Mouse (Mus musculus) layer of hippocampus, adult 8-10 months (tissue): ENCODE measurements around the gene Slc26a9. TPM values are rescaled to one million over a fixed set of nuclear protein-coding genes. Genes with fewer than 3 reads are reported as not detected.
"Not testable (repeated sequence)": the region's sequence is repeated elsewhere in the genome, so short reads cannot be mapped to it uniquely, and the experiment has no call there.

Source experiments
- DNase-seq, 2 experiments: peaks; one replicate each; pipeline ENCODE4 v3.0.0; 2022; ENCODE audit warnings: low spot score in 2 of 2
- total RNA-seq, 4 experiments: library from RNA; stranded (reverse); gene quantifications; 2 replicates each; pipeline ENCODE4 v1.2.4; 2022

Gene Slc26a9
- total RNA-seq, 4 experiments from 2014 or later, result 0.07 to 0.31 (median 0.17) TPM

- DNase-seq, result peak; percentile 66 to 87
Observed at GRCm38 (mm10) chr1:131765357-131766001, 21.7 kb downstream of the Slc26a9 start.

DNA sequence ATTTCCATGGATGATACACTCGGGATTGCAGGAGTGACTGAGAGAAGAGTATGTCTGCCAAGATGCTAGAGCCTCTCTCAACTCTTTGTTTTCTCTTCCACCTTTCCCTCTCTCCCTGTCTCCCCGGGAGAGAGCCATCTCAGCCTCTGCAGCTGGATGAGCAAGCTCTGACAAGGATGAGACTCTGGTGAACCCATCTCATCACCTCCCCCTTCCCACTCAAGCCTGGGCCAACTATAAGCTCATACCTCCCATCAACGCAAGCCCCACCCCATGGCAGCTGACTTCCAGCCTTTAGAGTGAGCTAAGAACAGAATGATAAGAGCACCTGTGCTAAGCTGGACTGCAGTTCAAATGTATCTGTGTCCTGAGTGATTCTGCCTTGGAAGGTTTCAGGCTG lies 25.5 kb downstream of the Slc26a9 start:
- DNase-seq, result peak in 1 of 2 experiments; percentile 1

- peak; percentile 82 to 91 for DNase-seq
Observed at GRCm38 (mm10) chr1:131770656-131771055, 26.8 kb downstream of the Slc26a9 start.

GRCm38 (mm10) chr1:131771440-131771839 lies 27.6 kb downstream of the Slc26a9 start:
- no peak for DNase-seq

- no peak for DNase-seq
Observed at GRCm38 (mm10) chr1:131794591-131794990, 50.8 kb downstream of the Slc26a9 start.

GRCm38 (mm10) chr1:131795171-131795570 lies 51.3 kb downstream of the Slc26a9 start:
- DNase-seq, result no peak

GRCm38 (mm10) chr1:131797202-131797909 lies 53.5 kb downstream of the Slc26a9 start, which contains the start of gene Pm20d1:
Gene Pm20d1 (plus strand): TSS chr1:131797381.
- DNase-seq, result no peak

- no peak for DNase-seq
Observed at GRCm38 (mm10) chr1:131800001-131800400, 56.2 kb downstream of the Slc26a9 start.

GRCm38 (mm10) chr1:131801071-131801470 lies 57.2 kb downstream of the Slc26a9 start:
- DNase-seq, result no peak

DNA sequence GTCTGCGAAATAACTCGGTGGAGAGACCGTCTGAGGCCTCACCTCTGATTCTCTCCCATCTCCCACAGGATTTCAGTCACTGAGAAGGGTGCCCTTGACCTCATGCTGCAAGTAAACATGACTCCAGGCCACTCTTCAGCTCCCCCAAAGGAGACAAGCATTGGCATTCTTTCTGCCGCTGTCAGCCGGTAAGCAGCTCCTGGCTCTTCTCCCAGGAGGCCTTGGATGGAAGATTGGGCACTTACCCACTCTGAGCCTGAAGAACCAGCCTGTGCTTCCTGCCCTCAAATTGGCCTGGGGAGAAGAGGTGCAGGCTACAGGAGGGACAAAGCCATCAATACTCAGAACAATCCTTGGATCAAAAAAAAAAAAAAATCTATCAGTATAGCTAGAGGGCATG lies 58.8 kb downstream of the Slc26a9 start:
- no peak for DNase-seq

DNA sequence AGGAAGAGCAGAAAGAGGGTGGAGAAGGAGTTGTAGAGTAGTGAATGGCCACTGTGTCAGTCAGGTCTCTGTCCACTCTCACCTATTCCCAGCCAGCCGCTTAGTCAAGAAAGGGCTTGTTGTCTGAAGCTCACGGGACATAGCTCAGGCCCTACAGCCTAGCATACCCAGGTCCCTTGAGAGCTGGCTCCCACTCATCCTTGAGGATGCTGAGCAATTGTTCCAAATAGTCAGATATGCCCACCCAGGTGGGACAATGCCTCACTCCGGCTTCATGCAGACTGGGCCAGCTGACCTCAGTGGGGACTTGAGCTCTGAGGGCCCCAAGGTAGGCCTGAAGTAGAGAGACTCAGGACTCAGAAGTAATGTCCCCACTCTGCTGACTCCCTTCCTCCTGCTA lies 60.3 kb downstream of the Slc26a9 start:
- no peak for DNase-seq

DNA sequence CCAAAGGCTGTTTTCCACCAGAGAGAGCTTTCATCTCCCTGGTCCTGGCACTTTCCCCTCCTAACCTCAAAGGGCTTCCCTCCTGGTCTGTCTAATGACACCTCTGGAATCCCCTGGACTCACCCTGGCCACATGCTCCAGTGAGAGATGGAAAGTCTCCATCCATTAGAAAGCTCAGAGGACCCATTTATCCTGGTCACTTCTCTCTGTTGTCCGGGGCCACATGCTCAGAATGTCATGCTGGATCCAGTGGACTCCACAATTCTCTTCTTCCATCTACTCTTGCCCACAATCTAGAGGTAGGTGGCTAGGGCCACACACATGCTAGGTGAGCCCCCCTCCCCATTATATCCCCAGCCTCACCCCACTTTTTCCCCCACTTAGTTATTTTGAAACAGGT lies 65.2 kb downstream of the Slc26a9 start:
- no peak for DNase-seq

GRCm38 (mm10) chr1:131809651-131810050 lies 65.8 kb downstream of the Slc26a9 start:
- DNase-seq, result no peak

GRCm38 (mm10) chr1:131811393-131811792 lies 67.6 kb downstream of the Slc26a9 start:
- DNase-seq, result no peak

DNA sequence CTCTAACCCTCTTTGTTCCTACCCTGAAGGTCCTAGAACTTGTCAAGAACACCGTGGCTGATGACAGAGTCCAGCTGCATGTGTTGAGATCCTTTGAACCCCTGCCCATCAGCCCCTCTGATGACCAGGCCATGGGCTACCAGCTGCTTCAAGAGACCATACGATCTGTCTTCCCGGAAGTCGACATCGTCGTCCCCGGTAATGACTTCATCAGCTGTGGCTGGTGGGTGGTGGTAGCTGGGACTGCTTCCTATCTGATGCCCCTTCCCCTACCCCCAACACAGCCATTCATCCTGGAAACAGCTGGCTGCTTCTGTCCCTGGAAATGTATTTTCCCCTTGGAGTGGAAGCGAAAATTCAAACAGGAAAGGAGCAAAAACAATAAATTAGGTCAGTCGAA lies 68.2 kb downstream of the Slc26a9 start:
- DNase-seq, result no peak

DNA sequence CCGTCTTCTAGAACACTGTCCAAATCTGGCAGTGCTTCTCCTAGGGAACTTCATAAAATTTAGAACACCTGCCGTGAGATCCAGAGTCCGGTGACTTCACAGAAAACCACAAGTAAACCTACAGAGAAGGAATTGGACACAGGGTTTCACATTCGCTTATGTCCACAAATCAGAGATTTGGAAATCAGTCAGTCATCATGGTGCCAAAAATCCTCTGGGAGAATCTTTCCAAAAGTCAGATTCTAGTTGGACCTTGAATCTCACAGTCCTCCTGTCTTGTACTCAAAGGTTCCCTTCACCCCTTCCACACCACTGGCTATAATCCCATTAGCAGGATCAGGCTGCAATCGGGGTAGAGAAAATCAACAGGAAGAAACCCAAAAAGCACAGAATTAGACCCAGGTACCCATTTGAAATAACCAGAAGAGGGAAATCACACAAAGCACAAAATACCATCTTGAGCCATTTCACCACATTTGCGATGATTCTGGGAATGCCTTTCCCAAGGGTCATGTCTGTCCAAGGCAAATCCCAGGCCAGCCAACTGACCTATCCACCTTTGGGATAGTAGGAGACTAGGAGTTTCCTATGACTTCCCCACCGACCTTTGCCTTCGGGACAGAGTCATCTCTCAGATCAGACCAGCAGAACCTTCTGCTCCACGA lies 68.9 kb downstream of the Slc26a9 start:
- no peak for DNase-seq

GRCm38 (mm10) chr1:131813731-131814130 lies 69.9 kb downstream of the Slc26a9 start:
- DNase-seq, result no peak

DNA sequence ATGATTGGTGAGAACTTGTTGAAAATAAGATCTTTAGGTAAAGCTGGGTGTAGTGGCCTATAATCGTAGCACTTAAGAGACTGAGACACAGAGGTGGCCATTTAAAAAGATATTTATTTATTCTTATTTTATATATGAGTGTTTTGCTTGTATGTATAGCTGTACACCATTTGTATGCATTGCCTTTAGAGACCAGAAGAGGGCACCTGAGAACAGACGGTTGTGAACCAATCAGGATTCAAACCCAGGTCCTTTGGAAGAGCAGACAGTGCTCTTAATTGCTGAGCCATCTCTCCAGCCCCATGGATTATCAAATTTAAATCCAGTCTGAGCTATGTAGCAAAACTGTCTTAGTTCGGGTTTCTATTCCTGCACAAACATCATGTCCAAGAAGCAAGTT lies 70.4 kb downstream of the Slc26a9 start:
- no peak for DNase-seq

DNA sequence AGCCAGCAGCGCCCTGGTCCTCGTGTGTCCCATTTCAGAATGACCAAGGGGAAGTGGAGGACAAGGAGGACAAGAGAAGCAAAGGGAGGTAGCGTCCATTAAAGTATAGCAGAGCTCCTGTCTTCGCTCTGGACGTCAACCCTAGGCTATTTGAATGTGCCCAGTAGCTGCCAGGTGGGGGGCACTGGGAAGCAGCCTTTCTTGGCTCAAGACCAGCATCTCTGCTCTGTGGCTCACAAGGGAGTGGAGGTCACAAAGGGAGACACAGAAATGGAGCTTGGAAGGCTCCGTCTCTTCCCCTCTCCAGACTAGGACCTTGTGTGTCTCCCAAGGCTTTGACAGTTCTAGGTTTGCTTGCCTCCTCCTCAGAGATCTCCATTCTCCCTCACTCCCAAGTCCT lies 73.1 kb downstream of the Slc26a9 start:
- DNase-seq, result no peak

DNA sequence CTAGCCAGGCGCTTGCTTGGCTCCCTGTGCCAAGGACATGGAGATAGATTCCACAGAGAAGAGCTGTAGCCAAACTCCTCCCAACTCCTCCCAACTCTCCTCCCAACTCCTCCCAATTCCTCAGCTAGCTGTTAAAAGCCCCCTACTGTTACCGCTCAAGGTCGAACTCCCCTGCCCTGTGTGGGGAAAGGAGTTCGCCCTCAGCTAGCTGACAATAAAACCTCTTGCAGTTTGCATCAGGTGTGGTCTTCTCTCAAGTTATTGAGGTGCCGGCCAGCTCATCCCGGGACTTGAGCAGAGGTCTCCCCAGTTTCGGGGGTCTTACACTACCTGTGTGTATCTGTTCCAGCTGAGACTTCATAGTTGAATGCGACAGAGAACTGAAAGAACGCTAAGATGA lies 76.5 kb downstream of the Slc26a9 start:
- not testable (repeated sequence) for DNase-seq

DNA sequence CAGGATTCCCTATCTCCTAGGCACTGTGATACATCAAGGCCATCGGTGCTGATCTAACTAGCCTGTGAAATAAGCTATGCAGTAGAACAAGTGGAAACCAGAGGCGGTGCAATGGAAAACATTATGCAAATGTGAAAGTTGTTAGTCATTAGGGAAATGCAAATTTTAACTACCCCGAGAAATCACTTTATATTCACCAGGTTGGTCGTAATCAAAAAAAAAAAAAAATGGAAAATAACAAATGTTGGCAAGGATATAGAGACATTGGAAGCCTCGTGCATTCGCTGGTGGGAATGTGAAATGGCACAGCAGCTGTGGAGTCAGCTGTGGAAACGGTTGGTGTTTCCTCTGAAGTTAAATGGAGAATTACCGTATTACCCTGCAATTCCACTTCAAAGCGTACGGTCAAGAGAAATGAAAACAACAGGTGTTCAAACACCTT lies 77.1 kb downstream of the Slc26a9 start:
- DNase-seq, result peak; percentile 55
